Mouse (Mus musculus) lung, postnatal 10 days (tissue): ENCODE measurements at regions not wholly inside any gene's neighbourhood (a gene's known extent, or its start where the extent isn't known, plus 50 kb on each side); places are given as distances from the start of the nearest gene placed in this dataset.

Source experiments
- DNase-seq: peaks from one replicate; pipeline ENCODE4 v3.0.0; 2021

GRCm38 (mm10) chr1:64288812-64289447 lies 166.8 kb upstream of the Klf7 start:
- DNase-seq = no peak

- no peak for DNase-seq
These were observed 165.0 kb upstream of the Klf7 start for GRCm38 (mm10) chr1:64287068-64287467.

- DNase-seq = no peak
These were observed 162.6 kb upstream of the Klf7 start for GRCm38 (mm10) chr1:64284656-64285055.

GRCm38 (mm10) chr1:64275865-64276264 lies 153.8 kb upstream of the Klf7 start:
- DNase-seq = no peak

GRCm38 (mm10) chr1:64275086-64275802 lies 153.2 kb upstream of the Klf7 start:
- DNase-seq = no peak

- no peak for DNase-seq
These were observed 135.2 kb upstream of the Klf7 start for GRCm38 (mm10) chr1:64257237-64257636.

GRCm38 (mm10) chr1:64255554-64256295 lies 133.6 kb upstream of the Klf7 start:
- no peak for DNase-seq

- DNase-seq = no peak
These were observed 132.6 kb upstream of the Klf7 start for GRCm38 (mm10) chr1:64254673-64255072.

GRCm38 (mm10) chr1:64253996-64254395 lies 131.9 kb upstream of the Klf7 start:
- DNase-seq = no peak

- no peak for DNase-seq
These were observed 120.3 kb upstream of the Klf7 start for GRCm38 (mm10) chr1:64242401-64242800.

GRCm38 (mm10) chr1:64229654-64230053 lies 107.6 kb upstream of the Klf7 start:
- no peak for DNase-seq

- peak; percentile 78 for DNase-seq
These were observed 104.2 kb upstream of the Klf7 start for GRCm38 (mm10) chr1:64226001-64226918.

GRCm38 (mm10) chr1:64223779-64224687 lies 102.0 kb upstream of the Klf7 start:
- peak; percentile 69 for DNase-seq

- DNase-seq = no peak
These were observed 100.4 kb upstream of the Klf7 start for GRCm38 (mm10) chr1:64222475-64222874.

GRCm38 (mm10) chr1:64220486-64220885 lies 98.4 kb upstream of the Klf7 start:
- no peak for DNase-seq

- DNase-seq = no peak
These were observed 98.0 kb upstream of the Klf7 start for GRCm38 (mm10) chr1:64220040-64220439.

GRCm38 (mm10) chr1:64215646-64216045 lies 93.6 kb upstream of the Klf7 start:
- DNase-seq = no peak

GRCm38 (mm10) chr1:64209131-64209530 lies 87.0 kb upstream of the Klf7 start:
- no peak for DNase-seq

- DNase-seq = no peak
These were observed 78.4 kb upstream of the Klf7 start for GRCm38 (mm10) chr1:64200387-64201023.

GRCm38 (mm10) chr1:64198781-64199180 lies 76.7 kb upstream of the Klf7 start:
- DNase-seq = peak; percentile 17

- no peak for DNase-seq
These were observed 76.2 kb upstream of the Klf7 start for GRCm38 (mm10) chr1:64198322-64198721.
